Mouse (Mus musculus) c-Kit-positive CD71-negative TER-119-negative erythroid progenitor cells, embryonic 14.5 days (primary cell): ENCODE measurements around the gene Nptxr.
A peak's percentile ranks its signal among the peaks of the same experiment; 100 is the strongest.

Experiments used
- DNase-seq: peaks from one replicate; pipeline ENCODE4 v3.0.0-alpha.2; 2013; ENCODE audit warnings: low read depth

Nptxr gene

DNA sequence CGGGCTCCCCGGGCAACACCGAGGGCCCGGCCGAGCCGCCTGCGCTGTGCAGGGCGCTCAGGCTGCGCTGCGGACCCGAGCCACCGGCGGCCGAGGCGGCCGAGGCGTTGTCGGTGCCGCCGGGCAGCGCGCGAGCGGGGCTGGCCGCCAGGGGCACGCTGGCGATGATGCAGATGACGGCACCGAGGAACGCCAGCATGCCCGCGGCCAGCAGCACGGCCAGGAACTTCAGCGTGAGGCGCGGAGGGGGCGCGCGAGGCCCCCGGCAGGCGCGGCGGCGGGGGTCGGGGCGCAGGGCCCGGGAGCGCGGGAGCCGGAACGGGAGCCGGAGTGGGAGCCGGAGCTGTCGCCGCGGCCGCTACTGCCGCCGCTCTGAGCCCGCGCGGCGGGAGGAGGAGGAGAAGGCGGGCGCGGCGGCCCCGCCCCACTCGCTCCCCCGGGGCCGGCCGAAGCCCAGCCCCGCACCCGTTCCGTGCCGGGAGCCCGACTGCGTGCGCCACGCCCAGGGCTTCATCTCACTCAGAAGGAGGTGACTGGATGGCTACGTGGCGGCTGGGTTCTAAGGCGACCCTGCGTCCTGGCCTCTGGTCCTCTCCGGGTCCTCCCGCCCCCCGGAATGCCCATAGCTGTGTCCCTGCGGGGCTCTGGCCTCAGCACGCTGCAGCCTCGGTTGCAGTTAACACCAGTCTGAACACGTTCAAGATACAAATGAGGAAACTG, at the start of gene Nptxr:
Gene Nptxr (minus strand): TSS at position 415 of the 720 bp plus-strand sequence.
- no peak for DNase-seq

DNA sequence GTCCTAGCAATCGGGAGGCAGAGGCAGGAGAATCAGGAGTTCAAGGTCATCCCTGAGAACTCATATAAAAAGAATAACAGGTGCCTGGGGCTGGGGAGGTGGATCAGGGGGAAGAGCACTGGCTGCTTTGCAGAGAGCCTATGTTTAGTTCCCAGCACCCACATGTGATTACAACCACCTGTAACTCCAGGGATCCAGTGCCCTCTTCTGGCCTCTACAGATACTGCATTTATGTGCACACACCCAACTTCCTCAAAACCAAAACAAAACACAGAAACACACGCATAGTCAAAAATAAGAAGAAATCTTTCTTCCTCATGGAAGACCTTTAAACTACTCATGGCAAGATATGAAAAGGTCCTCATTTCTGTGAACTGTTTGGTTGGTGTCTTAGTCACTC, 45.6 kb upstream of the Nptxr start:
- DNase-seq, result no peak

DNA sequence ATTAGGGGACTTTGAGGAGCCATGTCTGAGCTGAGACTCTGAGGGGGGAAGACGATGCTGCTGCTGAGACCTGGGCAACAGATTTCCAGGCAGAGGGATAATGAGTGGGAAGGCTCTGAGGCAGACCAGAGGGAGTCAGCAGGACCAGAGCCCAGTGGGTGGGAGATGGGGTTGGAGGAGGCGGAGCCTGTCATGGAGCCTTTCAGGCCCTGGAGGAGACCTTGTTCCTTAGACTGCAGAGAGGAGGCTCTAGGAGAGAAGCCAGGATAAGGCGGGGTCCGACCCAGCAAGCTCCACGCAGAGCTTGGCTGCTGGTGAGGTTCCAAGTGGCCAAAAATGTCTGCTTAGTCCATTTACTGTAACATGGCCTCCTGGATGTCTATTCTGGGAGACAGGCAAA, 42.5 kb upstream of the Nptxr start:
- no peak for DNase-seq

DNA sequence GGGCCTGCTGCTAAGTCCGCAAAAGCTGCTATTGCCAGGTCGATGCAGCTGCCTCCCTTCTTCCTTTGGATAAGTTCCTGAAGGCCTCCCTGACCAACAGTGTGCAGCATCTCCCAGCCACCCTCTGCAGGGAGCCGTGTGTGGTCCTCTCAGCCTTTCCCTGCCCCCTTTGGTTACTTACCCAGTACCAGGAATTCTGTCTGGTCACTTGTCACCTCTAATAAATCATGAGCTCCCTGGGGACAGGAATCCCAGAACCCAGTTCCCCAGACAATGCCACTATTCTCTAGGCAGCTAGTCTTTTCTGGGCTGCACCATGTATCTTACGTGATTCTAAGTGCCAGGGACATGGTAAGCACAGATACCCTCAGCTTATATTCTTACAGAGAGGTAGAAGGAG, 41.4 kb upstream of the Nptxr start:
- DNase-seq, result no peak

DNA sequence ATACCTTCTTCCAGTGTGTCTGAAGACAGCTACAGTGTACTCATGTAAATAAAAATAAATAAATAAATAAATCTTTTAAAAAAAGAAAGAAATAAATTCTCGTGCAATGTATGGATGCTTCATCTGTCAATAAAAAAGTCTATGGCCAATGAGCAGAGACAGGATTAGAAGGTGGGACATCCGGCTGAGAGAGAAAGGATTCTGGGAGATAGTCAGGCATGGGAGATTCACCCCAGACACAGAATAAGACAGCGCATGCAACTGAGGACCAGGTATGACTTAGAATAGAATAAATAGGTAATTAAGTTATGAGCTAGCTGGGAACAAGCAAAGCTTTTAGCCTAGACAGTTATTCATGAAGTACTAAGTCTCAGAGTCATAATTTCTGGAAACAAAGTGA, 38.4 kb upstream of the Nptxr start:
- DNase-seq, result no peak

DNA sequence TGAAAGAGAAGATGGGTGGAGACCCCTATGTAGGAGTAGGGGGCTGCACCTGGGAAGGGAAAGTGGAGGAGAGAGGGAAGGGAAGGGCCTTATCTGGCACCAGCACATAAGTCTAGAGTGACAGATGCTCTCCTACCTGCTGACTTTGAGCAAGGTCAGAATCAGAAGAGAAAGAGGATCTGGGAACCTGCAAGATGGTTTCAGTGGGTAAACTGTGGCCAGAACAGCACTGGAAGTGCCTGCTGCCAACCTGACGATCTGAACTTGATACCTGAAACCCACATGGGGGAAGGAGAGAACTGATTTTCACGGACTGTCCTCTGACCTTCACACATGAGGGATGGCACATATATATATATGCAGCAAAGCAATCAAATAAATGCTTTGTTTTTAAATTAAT, 35.7 kb upstream of the Nptxr start:
- no peak for DNase-seq

DNA sequence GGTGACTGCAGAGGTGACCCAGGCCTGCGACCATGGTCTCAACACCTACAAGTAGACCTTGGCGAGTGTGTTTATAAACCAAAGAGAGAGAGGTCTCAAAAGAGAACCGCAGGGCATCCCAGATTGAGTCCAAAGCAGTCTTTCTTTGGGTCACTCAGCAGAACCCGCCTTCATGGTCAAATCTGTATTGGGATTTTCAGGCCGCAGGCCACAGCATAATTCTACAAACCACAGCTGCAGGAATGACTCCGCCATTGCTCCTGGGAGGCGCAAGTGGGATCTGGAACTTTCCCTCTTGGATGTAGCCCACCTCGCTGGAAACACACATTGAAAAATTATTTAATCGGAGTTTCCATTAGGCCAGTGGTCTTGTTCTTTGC, 30.3 kb upstream of the Nptxr start:
- DNase-seq, result no peak

DNA sequence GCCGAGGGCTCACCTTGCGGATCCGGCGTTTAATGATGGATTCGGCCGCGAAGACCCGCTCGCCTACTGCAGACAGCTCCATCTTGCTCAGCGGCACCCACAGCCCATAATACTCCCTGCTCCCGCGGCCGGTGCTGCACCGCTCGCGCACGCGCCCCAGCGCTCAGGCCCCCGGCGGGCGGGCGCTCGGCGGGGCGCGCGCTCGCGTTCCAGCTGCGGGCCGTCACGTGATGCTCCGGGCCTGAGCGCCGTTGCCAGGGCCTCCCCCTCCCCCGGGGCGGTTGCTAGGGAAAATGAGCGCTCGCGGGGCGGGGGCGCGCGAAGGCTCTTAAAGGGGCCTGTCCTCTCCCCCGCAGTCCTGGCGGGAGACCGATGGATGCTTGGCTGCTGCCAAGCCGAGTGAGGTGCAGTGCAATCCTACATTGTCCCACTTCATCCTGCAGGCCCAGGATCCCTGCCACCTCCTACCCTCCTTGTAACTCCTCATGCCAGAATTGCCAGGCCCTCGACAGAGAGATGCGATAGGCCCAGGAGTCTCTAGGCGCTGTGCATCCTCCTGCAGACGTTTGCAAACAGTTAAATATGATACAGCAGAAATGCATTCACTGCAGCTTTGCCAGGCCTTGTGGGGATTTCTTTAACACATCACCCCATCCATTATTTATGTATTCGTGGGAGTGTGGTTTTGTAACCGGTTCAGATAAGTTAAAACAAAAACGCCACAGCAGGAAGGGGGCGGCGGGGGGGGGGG, 29.7 kb upstream of the Nptxr start, which contains the start of the genes Npcd and Cbx6:
Gene Npcd (minus strand): TSS at position 108 of the 751 bp plus-strand sequence.
Gene Cbx6 (minus strand): TSS at position 559 of the 751 bp plus-strand sequence.
- peak; percentile 77 for DNase-seq

DNA sequence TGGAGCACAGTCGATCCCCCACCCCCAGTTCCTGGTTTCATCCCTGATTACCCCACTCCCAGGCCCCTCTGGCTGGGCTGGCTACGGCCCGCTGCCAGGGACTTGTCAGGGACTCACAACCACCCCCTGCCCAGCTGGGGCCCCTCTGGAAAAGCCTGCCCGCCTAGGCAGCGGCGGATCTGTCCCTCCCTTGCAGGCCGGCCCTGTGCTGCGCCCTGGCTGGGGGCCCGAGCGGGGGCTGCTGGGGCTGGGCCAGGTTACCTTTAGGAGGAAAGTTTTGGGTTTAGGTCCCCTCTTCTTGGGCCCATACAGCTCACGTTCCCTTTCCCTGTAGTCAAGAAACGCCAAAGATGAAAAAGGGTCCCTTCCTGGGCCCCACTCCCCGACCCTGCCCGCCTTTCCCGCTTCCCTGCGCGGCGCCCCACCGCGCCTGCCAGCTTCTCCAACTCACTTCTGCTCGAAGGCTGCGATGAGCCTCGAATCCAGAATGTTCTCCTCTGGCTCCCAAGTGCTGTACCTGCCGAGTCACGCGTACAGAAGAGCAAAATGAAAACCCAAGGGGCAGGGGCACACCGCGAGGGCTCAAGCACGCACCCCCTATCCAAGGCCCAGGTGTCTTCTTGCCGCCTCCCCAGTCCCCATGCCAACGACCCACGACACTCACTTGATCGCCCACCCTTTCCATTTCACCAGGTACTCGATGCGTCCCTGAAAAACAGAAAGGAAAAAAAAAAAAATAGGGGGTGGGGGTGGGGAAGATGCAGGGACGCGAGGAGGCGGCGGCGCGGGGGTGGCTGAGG, 28.9 kb upstream of the Nptxr start:
- DNase-seq, result no peak

DNA sequence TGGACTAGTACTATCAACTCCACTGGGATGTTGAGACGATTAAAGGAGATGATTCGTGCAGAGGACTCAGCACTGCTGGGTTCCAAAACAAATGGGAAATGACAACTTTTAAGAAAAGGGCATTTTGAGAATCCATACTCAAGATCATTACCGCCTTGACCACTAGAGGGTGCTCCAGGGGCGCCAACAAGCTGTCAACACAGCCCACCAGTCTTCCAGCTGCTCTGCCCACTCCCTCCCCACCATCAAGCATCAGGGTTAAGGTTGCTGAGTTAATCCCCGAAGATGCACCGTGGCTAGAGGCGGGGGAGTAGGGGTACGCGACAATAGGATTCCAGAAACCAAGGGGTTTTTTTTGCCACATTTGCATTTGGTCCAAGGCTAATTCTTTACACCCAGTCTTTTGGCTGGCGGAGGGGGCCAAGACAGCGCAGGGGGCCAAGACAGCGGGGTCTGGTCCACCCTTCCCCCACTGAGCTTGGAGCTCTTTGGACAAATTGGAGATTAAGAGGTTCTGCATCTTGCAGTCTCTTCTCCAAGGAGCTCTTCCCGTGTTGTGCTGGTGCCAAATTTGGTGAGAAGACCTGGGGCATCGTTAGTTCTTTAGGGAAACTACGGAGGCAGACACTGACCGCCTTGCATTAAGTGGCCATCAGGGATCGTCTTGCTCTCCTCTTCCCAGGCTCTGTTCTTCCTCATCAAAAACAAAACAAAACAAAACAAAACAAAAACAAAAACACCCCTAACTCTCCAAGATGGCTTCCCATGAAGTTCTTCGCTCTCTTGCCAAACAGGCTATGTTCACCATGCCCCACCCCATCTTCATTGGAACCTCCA, 27.7 kb upstream of the Nptxr start:
- DNase-seq, result peak; percentile 73

DNA sequence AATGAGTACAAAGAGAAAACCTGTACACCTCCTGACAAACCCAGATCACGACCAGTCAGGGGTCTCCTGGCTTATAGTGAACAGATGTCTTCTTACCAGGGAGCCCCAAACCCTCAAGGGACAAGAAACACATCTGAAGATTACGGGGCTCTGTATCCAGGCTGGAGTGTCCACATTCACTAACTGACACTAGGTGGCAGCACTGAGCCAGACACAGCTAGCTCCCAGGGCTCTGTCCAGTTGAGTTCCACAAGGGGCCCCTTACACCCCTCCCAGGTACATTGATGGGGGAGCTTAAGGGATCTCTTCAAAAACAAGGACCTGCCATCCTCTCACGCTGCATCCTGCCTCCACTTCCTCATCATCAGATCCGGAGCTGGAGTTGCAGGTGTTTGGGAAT, 25.8 kb upstream of the Nptxr start:
- peak; percentile 83 for DNase-seq

DNA sequence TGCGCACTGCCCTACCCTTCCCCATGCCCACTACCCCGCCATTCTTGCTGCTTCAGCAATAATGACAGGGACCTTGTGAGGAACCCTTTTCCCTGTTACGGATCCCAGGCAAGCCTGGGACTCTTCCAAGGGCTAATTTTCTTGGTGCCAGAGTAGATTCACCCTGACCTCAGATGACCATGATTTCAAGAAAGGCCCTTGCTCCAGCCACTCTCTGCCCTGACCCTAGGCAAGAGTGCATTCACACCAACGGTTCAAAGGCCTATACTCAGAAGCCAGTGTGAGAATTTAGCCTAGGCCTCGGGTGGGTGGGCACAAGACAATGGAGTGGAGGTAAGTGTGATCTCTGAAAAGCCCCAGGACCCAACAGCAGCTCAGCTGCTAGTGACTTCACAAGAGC, 24.9 kb upstream of the Nptxr start:
- no peak for DNase-seq

DNA sequence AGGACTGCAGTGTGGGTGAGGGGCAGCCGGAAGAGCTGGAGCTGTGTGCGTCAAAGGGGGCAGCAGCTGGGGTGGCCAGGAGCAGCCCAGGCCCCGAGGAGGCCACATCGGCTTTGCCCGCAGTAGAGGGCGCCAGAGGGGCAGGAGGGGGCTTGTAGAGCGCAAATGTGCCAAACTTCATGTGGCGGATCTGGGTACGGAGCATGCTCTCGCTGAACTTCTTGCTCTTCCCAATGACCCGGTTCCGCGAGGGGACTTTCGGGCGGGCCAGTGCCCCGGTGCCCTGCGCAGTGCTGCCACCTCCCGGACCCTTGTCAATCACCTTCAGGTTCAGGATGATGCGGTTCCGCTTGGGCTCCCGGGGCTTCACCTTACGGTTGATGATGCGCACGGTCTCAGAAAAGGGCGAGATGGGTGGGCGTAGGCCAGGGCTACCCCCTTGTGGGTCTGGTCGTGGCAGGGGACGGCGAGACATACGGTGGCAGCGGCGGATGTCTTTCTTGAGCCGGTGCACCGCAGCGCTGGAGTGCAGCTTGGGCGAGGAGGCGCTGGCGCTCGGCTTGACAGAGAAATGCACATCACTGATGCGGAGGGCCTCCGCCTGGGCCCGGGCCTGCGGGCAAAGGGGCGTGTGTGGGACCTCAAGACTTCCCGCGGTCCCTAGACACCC, 23.9 kb upstream of the Nptxr start:
- DNase-seq, result no peak

DNA sequence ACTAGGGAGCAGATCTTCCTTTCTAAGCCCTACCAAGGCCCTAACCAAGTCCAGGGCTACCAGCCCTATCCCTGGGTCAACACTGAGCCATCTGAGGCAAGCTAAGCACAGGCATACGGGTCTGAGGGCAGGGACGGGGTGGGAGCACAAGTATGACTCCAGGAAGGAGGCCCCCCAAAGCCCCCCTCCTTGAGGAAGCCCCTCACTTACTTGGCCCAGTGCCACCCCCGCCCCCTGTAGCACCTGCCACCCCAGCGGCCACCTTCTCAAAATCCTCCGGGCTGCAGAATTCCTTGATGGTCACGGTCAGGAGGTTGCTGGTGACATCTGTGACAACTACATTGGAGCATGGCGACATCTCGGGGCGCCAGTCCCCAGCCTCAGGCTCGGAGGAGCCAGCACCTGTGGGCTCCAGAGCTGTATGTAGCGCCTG, 23.2 kb upstream of the Nptxr start:
- DNase-seq, result no peak

DNA sequence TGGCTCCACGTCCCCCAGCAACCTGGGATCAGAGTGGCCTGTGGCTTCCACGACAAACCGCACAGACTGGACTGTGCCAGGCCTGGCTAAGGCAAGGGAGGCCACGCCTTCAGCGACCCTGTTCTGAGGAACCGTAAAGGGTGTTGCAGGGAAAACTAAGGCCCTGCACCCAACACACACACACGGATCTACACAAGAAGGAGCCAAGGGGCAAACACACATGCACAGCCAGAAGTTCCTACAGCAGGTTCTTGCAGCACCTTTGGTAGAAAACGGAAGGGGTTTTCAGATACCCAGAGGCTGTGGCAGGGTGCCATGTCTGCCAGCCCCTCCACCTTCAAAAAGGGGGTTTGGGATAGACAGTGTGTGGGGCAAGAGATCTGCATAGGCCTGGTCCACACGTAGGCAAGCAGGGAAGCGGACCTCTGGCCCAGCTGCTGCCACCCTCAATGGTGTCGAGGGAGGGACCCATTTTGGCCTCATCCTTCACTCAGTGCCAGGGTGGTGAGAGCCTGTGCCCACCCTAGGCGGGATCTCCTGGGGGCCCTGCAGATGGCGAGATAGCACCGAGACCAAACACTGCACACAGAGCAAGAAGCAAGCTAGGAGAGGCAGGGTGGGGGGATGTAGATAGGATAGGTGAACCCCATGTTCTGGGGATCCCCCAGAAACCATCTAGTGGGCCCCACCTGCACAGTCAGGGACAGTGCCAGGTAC, 22.7 kb upstream of the Nptxr start:
- no peak for DNase-seq

DNA sequence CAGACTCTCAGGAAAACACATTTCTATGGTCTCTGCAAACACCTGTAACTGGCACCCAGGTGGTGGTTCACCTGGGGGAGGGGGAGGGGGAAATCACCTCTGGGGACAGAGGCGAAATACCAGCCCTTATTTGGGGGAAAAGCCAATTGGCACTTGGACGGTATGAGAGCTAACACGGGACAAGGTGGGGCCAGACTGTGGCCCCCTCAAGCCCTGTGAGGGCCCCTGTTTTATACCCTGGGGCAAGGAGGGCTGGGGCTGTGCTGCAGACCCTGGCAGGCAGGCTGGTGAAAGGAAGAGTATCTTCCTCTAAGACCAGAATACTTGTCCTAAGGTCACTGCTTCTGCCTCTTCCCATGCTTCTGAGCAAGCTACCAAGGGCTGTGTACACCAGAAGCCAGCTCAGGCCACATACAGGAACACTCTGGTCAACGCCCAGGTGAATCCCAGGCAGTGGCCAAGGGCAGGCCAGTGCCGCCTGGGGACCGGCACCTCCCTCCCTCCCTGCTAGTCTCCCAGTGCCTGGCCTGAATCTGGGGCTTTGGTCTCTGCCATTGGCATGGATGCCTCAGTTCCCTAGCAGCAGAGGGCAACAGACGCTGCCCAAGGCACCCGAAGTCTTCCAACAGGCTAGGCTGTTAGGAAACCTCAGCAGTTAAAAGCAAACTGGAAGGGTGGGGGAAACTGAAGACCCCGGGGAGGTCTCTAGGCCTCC, 21.8 kb upstream of the Nptxr start:
- DNase-seq, result no peak

DNA sequence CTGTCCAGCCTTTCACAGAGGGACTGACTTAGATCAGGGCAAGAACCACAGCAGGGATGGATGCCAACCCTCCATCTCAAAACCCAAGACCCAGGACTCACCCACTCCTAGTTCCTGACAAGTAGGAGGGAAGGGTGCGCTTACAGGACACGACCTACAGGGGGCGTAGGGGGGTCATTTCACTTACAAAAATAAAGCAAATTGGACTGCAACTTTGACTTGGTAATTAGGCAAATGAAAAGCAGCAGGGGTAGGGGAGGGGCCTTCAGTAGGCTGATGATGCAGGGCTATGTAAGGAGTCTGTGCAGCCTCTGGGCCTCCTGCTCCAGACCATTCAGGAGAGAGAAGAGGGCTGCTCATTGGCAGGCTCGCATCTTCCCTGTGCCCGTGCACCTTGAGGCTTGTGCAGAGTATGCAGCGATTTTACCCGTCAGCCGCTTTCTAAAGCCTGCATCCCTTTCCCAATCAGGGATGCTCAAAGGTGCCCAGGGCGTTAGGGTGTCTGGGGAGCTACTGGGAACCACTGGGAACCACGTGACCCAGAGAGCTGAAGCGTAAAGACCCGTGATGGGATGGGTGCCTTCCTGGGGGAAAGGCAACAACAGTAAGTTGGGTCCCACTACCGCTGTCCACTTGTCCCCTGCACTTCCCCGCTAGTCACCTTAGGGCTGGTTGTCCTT, 20.7 kb upstream of the Nptxr start:
- DNase-seq, result no peak

DNA sequence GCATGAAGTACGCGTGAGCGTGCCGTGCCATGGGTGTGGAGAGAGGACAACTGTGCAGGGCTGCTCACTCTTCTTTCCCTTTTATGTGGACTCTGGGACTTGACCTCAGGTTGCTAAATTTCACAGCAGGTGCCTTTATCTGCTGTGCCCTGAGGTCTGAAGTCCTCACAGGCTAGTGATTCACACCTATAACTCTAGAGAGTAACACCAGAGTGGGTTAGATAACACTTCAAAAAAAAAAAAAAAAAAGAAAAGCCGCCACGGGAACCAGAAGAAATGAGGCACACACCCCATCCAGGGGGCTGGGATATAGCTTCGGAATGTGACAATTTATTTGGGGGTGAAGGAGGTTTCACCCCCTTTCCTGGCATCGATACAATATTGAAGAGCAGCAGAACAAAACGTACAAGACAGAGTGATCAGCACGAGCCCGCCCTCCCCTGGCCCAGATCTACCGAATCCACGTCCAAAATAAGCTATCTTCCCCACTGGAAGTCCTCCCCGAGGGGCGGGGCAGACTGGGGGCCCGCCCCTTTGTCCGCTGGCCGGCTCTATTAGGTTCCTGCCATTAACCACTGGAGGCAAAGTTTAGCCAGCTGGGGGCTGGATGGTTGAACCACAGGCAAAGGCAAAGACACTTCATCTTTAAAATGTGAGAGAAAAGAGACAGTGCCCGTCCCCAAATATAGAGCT, 19.2 kb upstream of the Nptxr start:
- no peak for DNase-seq
